Mouse (Mus musculus) left cerebral cortex, adult 2 months (tissue): ENCODE data around the gene Cemip2. TPM values are rescaled to one million over a fixed set of nuclear protein-coding genes. Genes with fewer than 3 reads are reported as not detected.

Experiments used
- DNase-seq, 2 experiments: peaks; one replicate each; pipeline ENCODE4 v3.0.0; 2021 to 2022; ENCODE audit warnings: low spot score in 2 of 2, mixed read lengths in 1 of 2; ENCODE audit errors: extremely low spot score in 1 of 2
- H3K27ac ChIP-seq: fragments of 200-600 bp; 2 replicates; pipeline ENCODE4 v1.8.1; 2022
- H3K4me3 ChIP-seq: fragments of 200-600 bp; 2 replicates; pipeline ENCODE4 v1.8.1; 2022
- CTCF ChIP-seq: fragments of 200-600 bp; IDR thresholded peaks from 2 replicates; pipeline ENCODE4 v1.8.1; 2022; ENCODE audit warnings: antibody characterized with exemption, mild to moderate bottlenecking, moderate library complexity
- intact Hi-C: fragments of 180-260 bp; cut with DNase I; formaldehyde crosslinking; loops from one replicate; pipeline ENCODE4 v1.15.1; 2025
- total RNA-seq, 2 experiments: library from RNA; stranded (reverse); gene quantifications; 2 replicates each; pipeline ENCODE4 v1.2.3; 2021

Gene Cemip2
- total RNA-seq, 2 experiments from 2014 or later, result 15.0 to 15.6 TPM

- Histone ChIP-seq H3K4me3 (no peak overlapping the region), H3K27ac (no peak overlapping the region)
- intact Hi-C loops, result no loop called here
- DNase-seq, result no peak
- no peak for TF ChIP-seq CTCF
Observed at GRCm38 (mm10) chr19:21886166-21886657, 108.1 kb downstream of the Cemip2 start.

DNA sequence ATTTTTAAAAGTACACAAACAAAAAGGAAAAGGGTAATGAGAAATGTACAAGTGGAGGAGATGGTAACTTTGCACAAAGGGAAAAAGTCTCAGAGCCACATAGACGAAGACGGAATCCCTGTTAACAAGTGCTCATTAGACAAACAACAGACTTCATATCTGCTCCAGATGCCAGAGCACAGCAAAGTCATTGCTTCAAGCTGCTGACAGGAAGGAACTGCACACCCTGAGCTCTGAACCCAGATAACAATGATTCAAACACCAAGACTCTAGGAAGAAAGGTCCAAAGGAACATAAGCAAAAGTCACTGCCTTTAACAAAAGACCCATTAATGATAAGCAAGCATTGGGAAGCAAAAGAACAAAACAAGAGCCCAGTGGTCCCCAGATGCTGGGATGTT lies 112.6 kb downstream of the Cemip2 start:
- no peak overlapping the region for H3K4me3 ChIP-seq
- intact Hi-C loops, result no loop called here
- DNase-seq, result no peak
- H3K27ac ChIP-seq, result no peak overlapping the region
- no peak for TF ChIP-seq CTCF

DNA sequence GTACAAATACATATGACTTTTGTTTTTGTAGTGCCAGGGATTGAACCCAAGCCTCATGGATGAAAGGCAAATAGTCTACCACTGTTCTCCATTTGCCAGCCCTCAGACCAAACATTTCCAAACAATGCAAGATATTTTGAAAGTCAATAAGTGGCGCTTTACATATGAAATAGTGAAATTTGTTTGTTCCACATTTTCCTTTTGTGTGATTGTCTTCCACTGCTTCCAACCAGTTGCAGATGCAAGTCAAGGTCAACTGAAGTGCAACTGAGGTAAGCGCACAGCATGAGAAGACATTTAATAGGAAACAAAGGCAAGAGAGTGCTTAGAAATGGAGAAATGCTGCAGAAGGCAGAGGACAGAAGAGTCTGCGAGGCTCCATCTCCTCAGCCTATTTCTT lies 116.7 kb downstream of the Cemip2 start:
- no peak overlapping the region for H3K4me3 ChIP-seq
- TF ChIP-seq CTCF, result no peak
- no peak for DNase-seq
- intact Hi-C loops, result no loop called here
- no peak overlapping the region for H3K27ac ChIP-seq

GRCm38 (mm10) chr19:21895540-21895939 lies 117.4 kb downstream of the Cemip2 start:
- intact Hi-C loops, result no loop called here
- no peak overlapping the region for H3K4me3 ChIP-seq

DNA sequence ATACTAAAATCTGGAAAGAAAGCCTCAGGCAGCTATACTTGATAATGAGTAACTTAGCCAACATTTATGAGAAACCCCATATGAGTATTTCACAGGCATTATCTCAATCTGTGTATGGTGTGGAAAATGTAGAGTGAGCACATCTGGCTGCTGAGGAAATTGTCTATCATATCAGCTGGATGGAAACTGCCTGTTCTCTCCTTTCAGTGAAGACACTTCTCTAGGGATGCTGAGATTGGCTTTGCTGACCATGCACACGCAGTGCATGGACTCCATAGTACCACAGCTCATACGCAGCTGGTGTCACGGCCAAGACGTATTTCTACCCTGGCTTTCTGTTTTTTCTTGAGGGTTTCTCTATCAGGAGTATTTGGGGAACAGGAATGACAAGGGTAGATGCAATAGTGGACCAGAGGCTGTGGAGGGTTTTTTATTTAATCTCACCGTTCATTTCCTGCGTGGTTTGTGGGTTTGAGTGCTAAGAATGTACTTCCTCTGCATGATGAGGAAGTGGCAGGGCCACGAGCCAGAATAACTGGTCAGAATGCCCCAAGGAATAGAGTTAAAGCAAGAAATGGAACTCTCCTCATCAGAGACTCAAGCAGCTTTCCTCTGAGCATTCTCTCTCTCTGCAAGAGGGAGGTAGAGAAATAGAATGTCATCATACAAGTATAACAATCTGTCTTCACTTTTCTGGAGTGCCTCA lies 119.1 kb downstream of the Cemip2 start:
- no peak for TF ChIP-seq CTCF
- DNase-seq, result no peak
- no peak overlapping the region for H3K4me3 ChIP-seq
- H3K27ac ChIP-seq, result no peak overlapping the region
- intact Hi-C loops, result no loop called here

More at GRCm38 (mm10) chr19:21895540-21895939, 117.4 kb downstream of the Cemip2 start:
- no peak overlapping the region for H3K27ac ChIP-seq
- no peak for TF ChIP-seq CTCF
- DNase-seq, result no peak

GRCm38 (mm10) chr19:21898015-21898939 lies 120.1 kb downstream of the Cemip2 start:
- no peak overlapping the region for H3K4me3 ChIP-seq
- intact Hi-C loops, result no loop called here
- TF ChIP-seq CTCF, result no peak
- no peak overlapping the region for H3K27ac ChIP-seq
- DNase-seq, result no peak

Other genes starting within 250 kb of the Cemip2 start
- gene 1110059E24Rik, start 125.4 kb upstream of the Cemip2 start, total RNA-seq, result 10 to 100 TPM; 21.7 to 24.5 TPM
- gene Abhd17b, start 125.2 kb upstream of the Cemip2 start, total RNA-seq, result 10 to 100 TPM; 40.3 to 40.9 TPM